Mouse (Mus musculus): ENCODE results near the gene Fstl3. TPM values are rescaled to one million over a fixed set of nuclear protein-coding genes. Genes with fewer than 3 reads are reported as not detected.

The Fstl3 gene
- polyA plus RNA-seq, 1 experiment = 17.0 TPM

- Histone ChIP-seq H3K36me3 (ENCODE audit: control insufficient read depth, insufficient read depth, low read length) (no peaks in the 10 kb centered on the region; the same call in 1 of the 2 replicates), H3K27me3 (replicated peaks; ENCODE audit: control insufficient read depth, insufficient read depth, low read length) (no peaks in the 10 kb centered on the region), H3K27ac (ENCODE audit: insufficient read depth, low read depth, low read length) (no peak overlapping the region), H3K4me1 (ENCODE audit: control insufficient read depth, insufficient read depth, low read length) (peaks cover 28% of the 10 kb centered on the region), H3K4me3 (ENCODE audit: insufficient read depth, low read depth, low read length) (no peak overlapping the region)
- peak; percentile 90 for DNase-seq
- 26% methylated on average over 15 of the region's 15 CpGs for WGBS
- TF ChIP-seq POLR2A (IDR thresholded peaks at IDR 0.05; ENCODE audit: low read depth, low read length) (no peak), CTCF (conservative IDR thresholded peaks at IDR 0.05; ENCODE audit: insufficient read depth, insufficient read length, low read depth, low read length) (peak; percentile 96)
Observed at GRCm38 (mm10) chr10:79811736-79812637, 34.9 kb downstream of the Fstl3 start.

- H3K27ac ChIP-seq (ENCODE audit: insufficient read depth, low read depth, low read length) = peak overlapping the region; percentile 92
- TF ChIP-seq CTCF (conservative IDR thresholded peaks at IDR 0.05; ENCODE audit: insufficient read depth, insufficient read length, low read depth, low read length) = no peak
- no peak for TF ChIP-seq POLR2A (IDR thresholded peaks at IDR 0.05; ENCODE audit: low read depth, low read length)
- H3K27me3 ChIP-seq (replicated peaks; ENCODE audit: control insufficient read depth, insufficient read depth, low read length) = no peaks in the 10 kb centered on the region
- H3K4me1 ChIP-seq (ENCODE audit: control insufficient read depth, insufficient read depth, low read length) = peaks cover 28% of the 10 kb centered on the region
- H3K36me3 ChIP-seq (ENCODE audit: control insufficient read depth, insufficient read depth, low read length) = no peaks in the 10 kb centered on the region; the same call in 1 of the 2 replicates
- 35% methylated on average over 5 of the region's 5 CpGs for WGBS
- no peak overlapping the region for H3K4me3 ChIP-seq (ENCODE audit: insufficient read depth, low read depth, low read length)
- DNase-seq = peak; percentile 91
Observed at GRCm38 (mm10) chr10:79814271-79814842, 37.3 kb downstream of the Fstl3 start.

GRCm38 (mm10) chr10:79815671-79816494 lies 38.8 kb downstream of the Fstl3 start:
- H3K36me3 ChIP-seq (ENCODE audit: control insufficient read depth, insufficient read depth, low read length) = no peaks in the 10 kb centered on the region; the same call in 1 of the 2 replicates

GRCm38 (mm10) chr10:79817111-79817510 lies 40.0 kb downstream of the Fstl3 start:
- Histone ChIP-seq H3K4me3 (ENCODE audit: insufficient read depth, low read depth, low read length) (no peak overlapping the region), H3K27ac (ENCODE audit: insufficient read depth, low read depth, low read length) (no peak overlapping the region), H3K4me1 (ENCODE audit: control insufficient read depth, insufficient read depth, low read length) (peaks cover 41% of the 10 kb centered on the region), H3K36me3 (ENCODE audit: control insufficient read depth, insufficient read depth, low read length) (no peaks in the 10 kb centered on the region; the same call in 1 of the 2 replicates), H3K27me3 (replicated peaks; ENCODE audit: control insufficient read depth, insufficient read depth, low read length) (no peaks in the 10 kb centered on the region)
- TF ChIP-seq POLR2A (IDR thresholded peaks at IDR 0.05; ENCODE audit: low read depth, low read length) (no peak), CTCF (conservative IDR thresholded peaks at IDR 0.05; ENCODE audit: insufficient read depth, insufficient read length, low read depth, low read length) (peak; percentile 27)
- 46% methylated on average over 2 of the region's 2 CpGs for WGBS
- DNase-seq = no peak

More at GRCm38 (mm10) chr10:79815671-79816494, 38.8 kb downstream of the Fstl3 start:
- 37% methylated on average over 12 of the region's 12 CpGs for WGBS
- Histone ChIP-seq H3K4me3 (ENCODE audit: insufficient read depth, low read depth, low read length) (no peak overlapping the region), H3K27ac (ENCODE audit: insufficient read depth, low read depth, low read length) (peak overlapping the region; percentile 85), H3K4me1 (ENCODE audit: control insufficient read depth, insufficient read depth, low read length) (peaks cover 32% of the 10 kb centered on the region), H3K27me3 (replicated peaks; ENCODE audit: control insufficient read depth, insufficient read depth, low read length) (no peaks in the 10 kb centered on the region)
- peak; percentile 92 for DNase-seq
- TF ChIP-seq POLR2A (IDR thresholded peaks at IDR 0.05; ENCODE audit: low read depth, low read length) (peak; percentile 23), CTCF (conservative IDR thresholded peaks at IDR 0.05; ENCODE audit: insufficient read depth, insufficient read length, low read depth, low read length) (no peak)

GRCm38 (mm10) chr10:79818225-79818624 lies 41.2 kb downstream of the Fstl3 start:
- no peak for DNase-seq
- TF ChIP-seq POLR2A (IDR thresholded peaks at IDR 0.05; ENCODE audit: low read depth, low read length) (no peak), CTCF (conservative IDR thresholded peaks at IDR 0.05; ENCODE audit: insufficient read depth, insufficient read length, low read depth, low read length) (no peak)
- no peaks in the 10 kb centered on the region; the same call in 1 of the 2 replicates for H3K36me3 ChIP-seq (ENCODE audit: control insufficient read depth, insufficient read depth, low read length)
- no peak overlapping the region for H3K4me3 ChIP-seq (ENCODE audit: insufficient read depth, low read depth, low read length)
- H3K27me3 ChIP-seq (replicated peaks; ENCODE audit: control insufficient read depth, insufficient read depth, low read length) = no peaks in the 10 kb centered on the region
- H3K27ac ChIP-seq (ENCODE audit: insufficient read depth, low read depth, low read length) = no peak overlapping the region
- H3K4me1 ChIP-seq (ENCODE audit: control insufficient read depth, insufficient read depth, low read length) = peaks cover 44% of the 10 kb centered on the region
- 64% methylated on average over 4 of the region's 4 CpGs for WGBS

GRCm38 (mm10) chr10:79819606-79820005 lies 42.5 kb downstream of the Fstl3 start:
- WGBS = 91% methylated on average over 17 of the region's 17 CpGs
- Histone ChIP-seq H3K4me3 (ENCODE audit: insufficient read depth, low read depth, low read length) (no peak overlapping the region), H3K27ac (ENCODE audit: insufficient read depth, low read depth, low read length) (no peak overlapping the region), H3K4me1 (ENCODE audit: control insufficient read depth, insufficient read depth, low read length) (peaks cover 44% of the 10 kb centered on the region), H3K27me3 (replicated peaks; ENCODE audit: control insufficient read depth, insufficient read depth, low read length) (no peaks in the 10 kb centered on the region), H3K36me3 (ENCODE audit: control insufficient read depth, insufficient read depth, low read length) (no peaks in the 10 kb centered on the region; the same call in 1 of the 2 replicates)
- TF ChIP-seq POLR2A (IDR thresholded peaks at IDR 0.05; ENCODE audit: low read depth, low read length) (no peak), CTCF (conservative IDR thresholded peaks at IDR 0.05; ENCODE audit: insufficient read depth, insufficient read length, low read depth, low read length) (no peak)
- no peak for DNase-seq

All from kidney, adult 2 months (tissue).